Mouse (Mus musculus): Measurements from ENCODE around the gene Frrs1l. TPM values are rescaled to one million over a fixed set of nuclear protein-coding genes. Genes with fewer than 3 reads are reported as not detected.

Frrs1l gene
- polyA plus RNA-seq, 1 experiment from 2014 or later: 24.3 TPM

- no peaks in the 10 kb centered on the region for H3K36me3 ChIP-seq (ENCODE audit: control insufficient read depth, insufficient read depth, low read length)
- no peak overlapping the region for H3K9ac ChIP-seq (replicated peaks; ENCODE audit: low read length)
- no peaks in the 10 kb centered on the region for H3K27me3 ChIP-seq (ENCODE audit: control insufficient read depth, insufficient read depth, low read length)
- no peak overlapping the region for H3K27ac ChIP-seq (replicated peaks; ENCODE audit: low read depth, low read length)
- no peak overlapping the region for H3K4me3 ChIP-seq (replicated peaks; ENCODE audit: low read depth, low read length)
- H3K9me3 ChIP-seq (ENCODE audit: control insufficient read depth, low read length): no peaks in the 10 kb centered on the region
- H3K4me2 ChIP-seq (ENCODE audit: low read length): no peak overlapping the region
- H3K4me1 ChIP-seq (ENCODE audit: control insufficient read depth, insufficient read depth, low read length): peaks cover 9% of the 10 kb centered on the region
- DNase-seq (no peak), ATAC-seq (ENCODE audit: low FRiP score, low TSS enrichment) (no peak)
- 16% methylated on average over 4 of the region's 4 CpGs for WGBS
Observed at GRCm38 (mm10) chr4:56941481-56941880, 48.7 kb downstream of the Frrs1l start.

- DNase-seq: no peak
- H3K4me2 ChIP-seq (ENCODE audit: low read length): no peak overlapping the region
- no peaks in the 10 kb centered on the region for H3K27me3 ChIP-seq (ENCODE audit: control insufficient read depth, insufficient read depth, low read length)
- no peaks in the 10 kb centered on the region for H3K9me3 ChIP-seq (ENCODE audit: control insufficient read depth, low read length)
- 50% methylated on average over 6 of the region's 6 CpGs for WGBS
- no peak overlapping the region for H3K4me3 ChIP-seq (replicated peaks; ENCODE audit: low read depth, low read length)
- H3K4me1 ChIP-seq (ENCODE audit: control insufficient read depth, insufficient read depth, low read length): no peaks in the 10 kb centered on the region
- no peak overlapping the region for H3K27ac ChIP-seq (replicated peaks; ENCODE audit: low read depth, low read length)
- H3K36me3 ChIP-seq (ENCODE audit: control insufficient read depth, insufficient read depth, low read length): peaks cover 17% of the 10 kb centered on the region; the same call in 1 of the 2 replicates
- ATAC-seq (ENCODE audit: low FRiP score, low TSS enrichment): no peak
- H3K9ac ChIP-seq (replicated peaks; ENCODE audit: low read length): no peak overlapping the region
Observed at GRCm38 (mm10) chr4:56937136-56937535, 53.1 kb downstream of the Frrs1l start.

DNA sequence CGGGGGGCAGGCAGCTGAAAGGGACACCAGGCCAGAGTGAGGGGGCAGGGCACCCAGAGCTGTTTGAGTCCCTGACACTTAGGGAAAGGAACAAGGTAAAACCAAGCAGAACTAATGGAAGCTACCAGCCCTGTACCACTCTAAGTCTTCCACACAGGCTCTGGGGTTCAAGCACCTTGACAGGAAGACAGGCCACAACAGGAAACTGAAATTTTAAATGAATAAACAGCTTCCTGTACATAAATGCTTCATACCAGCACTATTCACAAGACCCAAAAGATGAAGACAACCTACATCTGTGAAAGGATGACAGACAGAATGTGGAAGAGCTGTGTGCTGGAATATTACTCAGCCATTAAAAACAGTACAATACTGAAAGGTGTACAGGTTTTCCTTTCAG lies 54.9 kb downstream of the Frrs1l start:
- no peak overlapping the region for H3K4me2 ChIP-seq (ENCODE audit: low read length)
- no peaks in the 10 kb centered on the region for H3K27me3 ChIP-seq (ENCODE audit: control insufficient read depth, insufficient read depth, low read length)
- no peak overlapping the region for H3K4me3 ChIP-seq (replicated peaks; ENCODE audit: low read depth, low read length)
- no peaks in the 10 kb centered on the region for H3K9me3 ChIP-seq (ENCODE audit: control insufficient read depth, low read length)
- DNase-seq: no peak
- H3K36me3 ChIP-seq (ENCODE audit: control insufficient read depth, insufficient read depth, low read length): peaks cover 19% of the 10 kb centered on the region; the same call in 1 of the 2 replicates
- no CpG with 5 or more reads among the region's 1 CpGs for WGBS
- H3K27ac ChIP-seq (replicated peaks; ENCODE audit: low read depth, low read length): no peak overlapping the region
- no peak overlapping the region for H3K9ac ChIP-seq (replicated peaks; ENCODE audit: low read length)
- ATAC-seq (ENCODE audit: low FRiP score, low TSS enrichment): no peak
- no peaks in the 10 kb centered on the region for H3K4me1 ChIP-seq (ENCODE audit: control insufficient read depth, insufficient read depth, low read length)

- no peak overlapping the region for H3K4me2 ChIP-seq (ENCODE audit: low read length)
- no peak overlapping the region for H3K4me3 ChIP-seq (replicated peaks; ENCODE audit: low read depth, low read length)
- peaks cover 19% of the 10 kb centered on the region; the same call in 1 of the 2 replicates for H3K36me3 ChIP-seq (ENCODE audit: control insufficient read depth, insufficient read depth, low read length)
- DNase-seq (no peak), ATAC-seq (ENCODE audit: low FRiP score, low TSS enrichment) (no peak)
- no peaks in the 10 kb centered on the region for H3K27me3 ChIP-seq (ENCODE audit: control insufficient read depth, insufficient read depth, low read length)
- no peaks in the 10 kb centered on the region for H3K9me3 ChIP-seq (ENCODE audit: control insufficient read depth, low read length)
- no peaks in the 10 kb centered on the region for H3K4me1 ChIP-seq (ENCODE audit: control insufficient read depth, insufficient read depth, low read length)
- no peak overlapping the region for H3K9ac ChIP-seq (replicated peaks; ENCODE audit: low read length)
- no peak overlapping the region for H3K27ac ChIP-seq (replicated peaks; ENCODE audit: low read depth, low read length)
- 94% methylated on average over 4 of the region's 4 CpGs for WGBS
Observed at GRCm38 (mm10) chr4:56933154-56933553, 57.0 kb downstream of the Frrs1l start.

- Histone ChIP-seq H3K9me3 (ENCODE audit: control insufficient read depth, low read length) (no peaks in the 10 kb centered on the region), H3K27me3 (ENCODE audit: control insufficient read depth, insufficient read depth, low read length) (no peaks in the 10 kb centered on the region), H3K4me2 (ENCODE audit: low read length) (no peak overlapping the region), H3K27ac (replicated peaks; ENCODE audit: low read depth, low read length) (no peak overlapping the region), H3K9ac (replicated peaks; ENCODE audit: low read length) (no peak overlapping the region), H3K4me1 (ENCODE audit: control insufficient read depth, insufficient read depth, low read length) (no peaks in the 10 kb centered on the region), H3K36me3 (ENCODE audit: control insufficient read depth, insufficient read depth, low read length) (peaks cover 19% of the 10 kb centered on the region; the same call in 1 of the 2 replicates), H3K4me3 (replicated peaks; ENCODE audit: low read depth, low read length) (no peak overlapping the region)
- ATAC-seq (ENCODE audit: low FRiP score, low TSS enrichment) (no peak), DNase-seq (no peak)
- WGBS: 43% methylated on average over 7 of the region's 7 CpGs
Observed at GRCm38 (mm10) chr4:56932096-56932495, 58.1 kb downstream of the Frrs1l start.

GRCm38 (mm10) chr4:56930312-56930711 lies 59.9 kb downstream of the Frrs1l start:
- H3K27me3 ChIP-seq (ENCODE audit: control insufficient read depth, insufficient read depth, low read length): no peaks in the 10 kb centered on the region
- H3K4me1 ChIP-seq (ENCODE audit: control insufficient read depth, insufficient read depth, low read length): no peaks in the 10 kb centered on the region
- H3K4me3 ChIP-seq (replicated peaks; ENCODE audit: low read depth, low read length): no peak overlapping the region
- no peak for DNase-seq
- WGBS: 93% methylated on average over 4 of the region's 4 CpGs
- no peak overlapping the region for H3K4me2 ChIP-seq (ENCODE audit: low read length)
- H3K9me3 ChIP-seq (ENCODE audit: control insufficient read depth, low read length): no peaks in the 10 kb centered on the region
- H3K9ac ChIP-seq (replicated peaks; ENCODE audit: low read length): no peak overlapping the region
- no peak for ATAC-seq (ENCODE audit: low FRiP score, low TSS enrichment)
- H3K27ac ChIP-seq (replicated peaks; ENCODE audit: low read depth, low read length): no peak overlapping the region
- H3K36me3 ChIP-seq (ENCODE audit: control insufficient read depth, insufficient read depth, low read length): peaks cover 21% of the 10 kb centered on the region

GRCm38 (mm10) chr4:56926971-56927370 lies 63.2 kb downstream of the Frrs1l start:
- Histone ChIP-seq H3K4me1 (ENCODE audit: control insufficient read depth, insufficient read depth, low read length) (no peaks in the 10 kb centered on the region), H3K4me2 (ENCODE audit: low read length) (no peak overlapping the region), H3K27ac (replicated peaks; ENCODE audit: low read depth, low read length) (no peak overlapping the region), H3K27me3 (ENCODE audit: control insufficient read depth, insufficient read depth, low read length) (no peaks in the 10 kb centered on the region), H3K9ac (replicated peaks; ENCODE audit: low read length) (no peak overlapping the region), H3K36me3 (ENCODE audit: control insufficient read depth, insufficient read depth, low read length) (peaks cover 37% of the 10 kb centered on the region), H3K4me3 (replicated peaks; ENCODE audit: low read depth, low read length) (no peak overlapping the region), H3K9me3 (ENCODE audit: control insufficient read depth, low read length) (no peaks in the 10 kb centered on the region)
- 88% methylated on average over 4 of the region's 4 CpGs for WGBS
- DNase-seq: no peak
- no peak for ATAC-seq (ENCODE audit: low FRiP score, low TSS enrichment)

DNA sequence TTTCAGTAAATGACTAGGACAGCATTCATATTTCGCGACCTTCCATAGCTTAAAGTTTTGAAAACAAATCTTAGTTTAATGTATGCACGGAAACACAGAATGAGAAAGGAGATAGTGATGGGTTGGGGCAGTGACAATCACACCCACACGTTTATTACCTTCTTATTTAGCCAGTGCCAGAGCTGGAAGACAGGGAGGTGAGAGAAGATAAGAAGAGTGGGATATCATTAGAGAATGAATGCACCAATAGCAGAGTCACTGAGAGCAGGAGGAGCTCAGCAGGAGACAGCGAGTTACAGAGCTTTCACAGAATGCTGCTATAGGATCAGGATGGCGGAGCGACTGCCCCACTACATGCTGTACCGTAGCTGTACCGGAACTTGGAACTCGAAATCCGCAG lies 68.0 kb downstream of the Frrs1l start:
- Histone ChIP-seq H3K9ac (replicated peaks; ENCODE audit: low read length) (no peak overlapping the region), H3K36me3 (ENCODE audit: control insufficient read depth, insufficient read depth, low read length) (peaks cover 39% of the 10 kb centered on the region), H3K4me2 (ENCODE audit: low read length) (no peak overlapping the region), H3K4me1 (ENCODE audit: control insufficient read depth, insufficient read depth, low read length) (no peaks in the 10 kb centered on the region), H3K27ac (replicated peaks; ENCODE audit: low read depth, low read length) (no peak overlapping the region), H3K27me3 (ENCODE audit: control insufficient read depth, insufficient read depth, low read length) (no peaks in the 10 kb centered on the region), H3K9me3 (ENCODE audit: control insufficient read depth, low read length) (no peaks in the 10 kb centered on the region), H3K4me3 (replicated peaks; ENCODE audit: low read depth, low read length) (no peak overlapping the region)
- WGBS: 94% methylated on average over 11 of the region's 11 CpGs
- no peak for DNase-seq
- ATAC-seq (ENCODE audit: low FRiP score, low TSS enrichment): no peak

DNA sequence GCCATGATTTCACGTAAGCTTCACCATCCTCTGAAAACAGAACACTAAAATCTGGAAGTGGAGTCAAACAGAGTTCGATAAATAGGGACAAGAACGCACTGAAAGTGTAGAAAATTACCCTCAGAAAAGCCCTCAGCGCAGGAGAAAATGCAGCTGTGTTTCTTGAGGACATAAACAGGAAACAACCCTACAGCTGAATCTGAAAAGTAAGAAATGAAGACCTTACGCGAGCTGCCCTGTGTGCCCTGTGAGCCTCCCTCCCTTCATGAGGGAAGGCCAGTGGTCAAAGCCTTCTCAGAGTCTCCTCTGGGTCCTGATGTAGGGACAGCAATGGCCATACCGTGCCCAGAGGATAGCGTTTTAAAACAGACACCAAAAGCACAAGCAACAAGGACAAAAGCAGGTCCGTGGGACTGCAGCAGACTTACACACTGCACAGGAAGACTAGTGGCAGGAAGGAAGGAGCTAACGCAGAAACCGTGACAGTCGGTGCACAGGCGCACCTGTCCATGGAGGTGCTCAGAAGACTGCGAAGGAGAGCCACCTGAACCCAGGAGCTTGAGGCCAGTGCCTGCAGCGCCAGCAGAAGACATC lies 74.4 kb downstream of the Frrs1l start:
- no peaks in the 10 kb centered on the region for H3K4me1 ChIP-seq (ENCODE audit: control insufficient read depth, insufficient read depth, low read length)
- H3K9me3 ChIP-seq (ENCODE audit: control insufficient read depth, low read length): no peaks in the 10 kb centered on the region
- 96% methylated on average over 15 of the region's 15 CpGs for WGBS
- no peak for ATAC-seq (ENCODE audit: low FRiP score, low TSS enrichment)
- peaks cover 42% of the 10 kb centered on the region for H3K36me3 ChIP-seq (ENCODE audit: control insufficient read depth, insufficient read depth, low read length)
- no peak overlapping the region for H3K27ac ChIP-seq (replicated peaks; ENCODE audit: low read depth, low read length)
- no peak overlapping the region for H3K4me2 ChIP-seq (ENCODE audit: low read length)
- H3K27me3 ChIP-seq (ENCODE audit: control insufficient read depth, insufficient read depth, low read length): no peaks in the 10 kb centered on the region
- H3K9ac ChIP-seq (replicated peaks; ENCODE audit: low read length): no peak overlapping the region
- DNase-seq: no peak
- no peak overlapping the region for H3K4me3 ChIP-seq (replicated peaks; ENCODE audit: low read depth, low read length)

All from midbrain, embryonic 14.5 days (tissue).